24 mouse cellular contexts compared by ENCODE assay signal in genomic region chr1:37611032-37611431, GRCm38 (mm10).
DNase-seq lines count a peak whose midpoint lies in the region; ATAC-seq and TF ChIP-seq lines count a peak whose summit lies in the region.
"Had no signal": no experiment of that assay in that cellular context is flagged by ENCODE, and none has a peak within 500 bp of the region (broad histone marks: within the 10 kb centered on the region; RNA-seq: fewer than 3 reads in every experiment).

No protein-coding gene starts in this region.

- H3K4me2 ChIP-seq in lung, postnatal 0 days (replicated peaks; ENCODE audit: low read depth, low read length), result no peak overlapping the region
- no peak overlapping the region for H3K4me2 ChIP-seq in intestine, postnatal 0 days (replicated peaks; ENCODE audit: low read depth)
- H3K4me2 ChIP-seq in stomach, postnatal 0 days (replicated peaks; ENCODE audit: low read depth), result no peak overlapping the region
- H3K4me2 ChIP-seq: embryonic facial prominence, embryonic 13.5 days; forebrain, embryonic 13.5 days; hindbrain, embryonic 12.5 days had no signal

- no peaks in the 10 kb centered on the region; the same call in 1 of the 2 replicates for H3K4me1 ChIP-seq in lung, postnatal 0 days (ENCODE audit: insufficient read depth, low read depth, low read length)
- H3K4me1 ChIP-seq in intestine, postnatal 0 days (replicated peaks; ENCODE audit: control insufficient read depth, insufficient read depth, low read length), result peaks cover 10% of the 10 kb centered on the region
- H3K4me1 ChIP-seq in stomach, postnatal 0 days (replicated peaks; ENCODE audit: control insufficient read depth, insufficient read depth), result peaks cover 7% of the 10 kb centered on the region
- H3K4me1 ChIP-seq: forebrain, embryonic 13.5 days had no signal

- no peak overlapping the region for H3K4me3 ChIP-seq in lung, postnatal 0 days (ENCODE audit: low read depth, low read length)
- H3K4me3 ChIP-seq in intestine, postnatal 0 days (ENCODE audit: low read depth, low read length), result no peak overlapping the region
- H3K4me3 ChIP-seq in stomach, postnatal 0 days (ENCODE audit: low read depth, low read length), result no peak overlapping the region
- H3K4me3 ChIP-seq: embryonic facial prominence, embryonic 13.5 days; forebrain, embryonic 13.5 days; gastrocnemius, adult 2 months; heart, embryonic 10.5 days; hindbrain, embryonic 12.5 days had no signal

- no peak for TF ChIP-seq EP300 in lung, postnatal 0 days (IDR thresholded peaks at IDR 0.05)
- TF ChIP-seq EP300 in stomach, postnatal 0 days (optimal IDR thresholded peaks at IDR 0.05), result no peak

- no peaks in the 10 kb centered on the region for H3K27me3 ChIP-seq in lung, postnatal 0 days (replicated peaks; ENCODE audit: insufficient read depth, low read length)
- no peaks in the 10 kb centered on the region for H3K27me3 ChIP-seq in intestine, postnatal 0 days (replicated peaks; ENCODE audit: control insufficient read depth, insufficient read depth, low read length)
- no peaks in the 10 kb centered on the region for H3K27me3 ChIP-seq in stomach, postnatal 0 days (ENCODE audit: control insufficient read depth, insufficient read depth, low read length)
- H3K27me3 ChIP-seq: embryonic facial prominence, embryonic 13.5 days; forebrain, embryonic 13.5 days; hindbrain, embryonic 12.5 days; Patski had no signal

- H3K36me3 ChIP-seq in lung, postnatal 0 days (ENCODE audit: insufficient read depth, low read length), result no peaks in the 10 kb centered on the region
- H3K36me3 ChIP-seq in intestine, postnatal 0 days (ENCODE audit: control insufficient read depth, insufficient read depth), result no peaks in the 10 kb centered on the region
- H3K36me3 ChIP-seq in stomach, postnatal 0 days (ENCODE audit: control insufficient read depth, insufficient read depth, low read length), result no peaks in the 10 kb centered on the region
- H3K36me3 ChIP-seq: embryonic facial prominence, embryonic 13.5 days; heart, embryonic 10.5 days; hindbrain, embryonic 12.5 days had no signal

- DNase-seq in kidney, adult 9 months, result peak; percentile 13
- no peak for DNase-seq in kidney, adult 18-20 months
- peak; percentile 16 for DNase-seq in lung, postnatal 25 days (ENCODE audit: low spot score)
- no peak for DNase-seq in lung, postnatal 0 days (ENCODE audit: low spot score)
- DNase-seq in stomach, postnatal 0 days (ENCODE audit: low spot score), result no peak
- no peak for DNase-seq in gastrocnemius, adult 8-10 months (ENCODE audit: low spot score in 2 of 2)
- DNase-seq in heart, adult 18-20 months, result no peak
- DNase-seq: adrenal gland, postnatal 14 days; cerebellum, adult 11-12 months; cerebellum, adult 9-10 months; cerebellum, postnatal 36 days; forebrain, postnatal 0 days; gastrocnemius, adult 2 months; gastrocnemius, postnatal 36 days; heart, adult 11 months; heart, postnatal 10 days; heart, postnatal 4 days had no signal

- H3K9me3 ChIP-seq in lung, postnatal 0 days (ENCODE audit: low read length), result no peaks in the 10 kb centered on the region
- H3K9me3 ChIP-seq in intestine, postnatal 0 days (ENCODE audit: control insufficient read depth), result no peaks in the 10 kb centered on the region
- H3K9me3 ChIP-seq in stomach, postnatal 0 days (ENCODE audit: control insufficient read depth, low read length), result no peaks in the 10 kb centered on the region
- H3K9me3 ChIP-seq: embryonic facial prominence, embryonic 13.5 days; forebrain, embryonic 13.5 days; heart, embryonic 10.5 days; hindbrain, embryonic 12.5 days had no signal

- no peak for ATAC-seq in lung, postnatal 0 days
- peak; percentile 34; the same call in 1 of the 2 replicates for ATAC-seq in intestine, postnatal 0 days
- ATAC-seq in stomach, postnatal 0 days (ENCODE audit: low FRiP score, low TSS enrichment), result no peak
- ATAC-seq: activated CD4-positive, CD25-positive, alpha-beta regulatory T cell, adult 4 months; forebrain, embryonic 13.5 days; forebrain, postnatal 0 days; Patski had no signal

- H3K27ac ChIP-seq in lung, postnatal 0 days (ENCODE audit: low read length), result no peak overlapping the region
- H3K27ac ChIP-seq in intestine, postnatal 0 days (ENCODE audit: low read depth, low read length), result peak overlapping the region; percentile 35; the same call in 1 of the 2 replicates
- peak overlapping the region; percentile 56; the same call in 1 of the 2 replicates for H3K27ac ChIP-seq in stomach, postnatal 0 days (replicated peaks)
- H3K27ac ChIP-seq: embryonic facial prominence, embryonic 13.5 days; forebrain, embryonic 13.5 days; gastrocnemius, adult 2 months; heart, embryonic 10.5 days; hindbrain, embryonic 12.5 days had no signal

- 50% methylated on average over 6 of the region's 6 CpGs for WGBS in lung, postnatal 0 days
- 29% methylated on average over 6 of the region's 6 CpGs for WGBS in intestine, postnatal 0 days
- WGBS in stomach, postnatal 0 days, result 43% methylated on average over 6 of the region's 6 CpGs

- TF ChIP-seq CTCF in lung, postnatal 0 days (IDR thresholded peaks at IDR 0.05), result no peak
- no peak for TF ChIP-seq CTCF in intestine, postnatal 0 days (IDR thresholded peaks at IDR 0.05; ENCODE audit: low read depth)
- TF ChIP-seq CTCF in stomach, postnatal 0 days (IDR thresholded peaks at IDR 0.05; ENCODE audit: low read depth), result no peak

- no peak overlapping the region for H3K9ac ChIP-seq in lung, postnatal 0 days (replicated peaks; ENCODE audit: low read depth)
- no peak overlapping the region for H3K9ac ChIP-seq in intestine, postnatal 0 days (ENCODE audit: low read depth, low read length)
- no peak overlapping the region for H3K9ac ChIP-seq in stomach, postnatal 0 days (ENCODE audit: low read length)
- H3K9ac ChIP-seq: forebrain, embryonic 13.5 days; forebrain, postnatal 0 days; hindbrain, embryonic 12.5 days had no signal

Comparison
In these comparisons a context has a peak if more than half of its experiments do, and no peak if none do; other contexts are left out.
1. DNase-seq: peak in kidney, adult 9 months (single experiment) and lung, postnatal 25 days (single experiment); none in kidney, adult 18-20 months (single experiment), lung, postnatal 0 days (single experiment), stomach, postnatal 0 days (single experiment), gastrocnemius, adult 8-10 months (0 of 2) and heart, adult 18-20 months (0 of 2).